Mouse (Mus musculus): Measurements from ENCODE around the gene Praf2.
A peak's percentile ranks its signal among the peaks of the same experiment; 100 is the strongest.

Gene Praf2

DNA sequence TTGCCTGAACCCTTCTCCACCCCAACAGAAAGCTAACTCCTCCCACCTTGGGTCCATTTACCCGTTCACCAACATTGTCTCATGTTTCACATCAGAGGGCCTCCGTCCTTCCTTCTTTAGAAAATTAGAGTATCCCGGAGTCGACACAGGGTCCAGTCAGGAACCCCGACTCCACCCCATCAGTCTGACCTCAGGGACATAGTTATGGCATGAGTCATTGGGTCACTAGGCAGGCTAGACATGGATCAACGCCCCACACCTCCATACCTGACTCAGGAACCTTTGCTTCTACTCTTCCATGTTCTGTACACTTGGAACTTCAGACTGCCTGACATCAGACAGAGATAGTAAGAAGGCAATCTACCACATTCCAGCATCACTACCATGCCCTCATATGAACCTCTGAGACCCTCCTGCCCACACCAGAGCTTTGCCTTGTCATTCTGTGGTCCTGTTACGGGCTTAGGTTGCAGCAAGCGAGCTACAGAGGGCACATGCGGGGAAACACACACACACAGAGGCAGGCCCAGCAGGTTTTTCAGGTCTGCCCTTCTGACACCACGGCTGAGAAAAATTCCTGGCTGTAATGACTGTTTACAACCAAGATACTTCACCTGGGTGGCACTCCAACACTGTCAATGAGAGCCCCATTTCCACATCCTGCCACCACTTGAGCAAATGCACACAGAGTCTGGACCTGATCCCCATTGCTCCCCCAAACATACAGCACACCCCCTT lies 12.0 kb downstream of the Praf2 start:
- DNase-seq, result no peak

GRCm38 (mm10) chrX:7741103-7741502 lies 12.9 kb downstream of the Praf2 start:
- DNase-seq, result no peak

GRCm38 (mm10) chrX:7743470-7743869 lies 15.2 kb downstream of the Praf2 start:
- DNase-seq, result no peak

DNA sequence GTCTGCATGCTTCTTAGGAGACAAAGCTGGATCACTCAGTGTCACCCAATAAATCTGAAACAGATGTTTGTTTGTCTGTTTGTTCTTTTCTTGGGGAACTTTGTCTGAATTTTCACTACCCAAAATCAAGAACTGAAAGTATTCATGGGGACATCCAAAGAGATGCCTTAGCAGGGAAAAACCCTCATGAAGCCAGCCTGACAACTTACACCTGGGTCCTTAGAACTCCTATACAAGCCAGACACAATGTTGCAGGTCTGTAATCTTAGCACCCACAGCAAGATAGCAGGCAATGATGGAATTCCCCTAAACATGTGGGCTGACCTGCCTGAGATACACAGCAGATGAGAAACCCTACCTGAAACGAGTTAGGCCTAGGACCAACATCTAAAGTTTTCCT lies 16.7 kb downstream of the Praf2 start:
- DNase-seq, result no peak

GRCm38 (mm10) chrX:7745429-7745828 lies 17.2 kb downstream of the Praf2 start:
- no peak for DNase-seq

GRCm38 (mm10) chrX:7750432-7751116 lies 22.3 kb downstream of the Praf2 start, which contains the start of gene Ccdc120:
Ccdc120 (minus strand) TSS chrX:7750905.
- DNase-seq, result peak; percentile 48

DNA sequence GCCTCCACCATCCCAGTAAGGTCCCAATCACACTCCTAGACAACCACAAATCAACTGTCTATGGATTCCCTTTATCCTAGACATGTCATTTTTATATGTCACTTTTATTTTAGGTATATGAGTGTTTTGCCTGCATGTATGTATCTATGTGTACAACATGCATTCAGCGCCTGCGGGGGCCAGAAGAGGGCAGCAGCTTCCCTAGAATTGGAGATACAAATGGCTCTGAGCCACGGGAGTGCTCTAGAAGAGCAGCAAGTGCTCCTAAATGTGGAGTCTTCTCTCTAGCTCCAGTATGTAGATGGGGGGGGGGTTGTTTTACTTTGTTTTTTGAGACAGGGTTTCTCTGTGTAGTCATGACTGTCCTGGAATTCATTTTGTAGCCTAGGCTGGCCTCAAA lies 25.4 kb downstream of the Praf2 start:
- DNase-seq, result peak; percentile 44

DNA sequence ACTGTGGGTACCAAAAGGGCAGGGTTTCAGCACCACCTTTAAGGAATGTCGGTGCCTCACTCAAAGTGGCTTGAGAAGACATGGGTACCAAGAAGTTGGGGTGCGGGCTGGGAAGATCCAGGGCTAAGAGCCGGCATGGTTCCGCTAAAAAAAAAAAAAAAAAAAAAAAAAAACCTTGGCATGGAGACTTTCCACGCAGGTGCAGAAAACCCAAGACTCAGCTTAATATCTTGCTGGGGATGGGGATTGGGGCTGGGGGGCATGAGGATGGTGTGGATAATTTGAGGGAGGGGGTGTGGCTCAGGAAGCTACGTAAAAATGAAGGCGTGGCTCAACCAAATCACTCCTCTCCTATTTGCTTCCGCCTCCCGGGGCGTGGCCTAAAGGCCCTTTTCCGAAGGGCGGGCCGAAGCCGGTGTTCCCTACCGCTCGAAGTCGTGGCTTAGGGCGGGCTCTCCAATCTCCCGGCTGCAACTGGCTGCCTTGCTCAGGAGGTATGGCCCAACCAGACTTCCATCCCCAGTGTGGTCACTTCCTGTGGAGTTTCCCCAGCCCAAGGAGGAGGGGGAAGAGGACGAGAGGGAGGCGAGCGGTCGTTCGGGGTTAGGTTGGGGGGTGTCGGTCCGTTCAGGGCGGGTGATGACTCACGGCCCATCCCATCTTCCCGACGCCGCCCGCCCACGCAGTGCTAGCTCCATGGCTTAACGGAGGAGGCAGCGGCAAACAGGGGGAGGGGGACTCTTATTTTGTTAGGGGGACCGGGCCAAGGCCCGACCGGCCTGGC lies 34.1 kb downstream of the Praf2 start, which contains the start of gene Tfe3:
TSS of gene Tfe3 (plus strand) at position 424 of the 784 bp plus-strand sequence.
- peak; percentile 81 for DNase-seq

- DNase-seq, result no peak
Observed at GRCm38 (mm10) chrX:7762921-7763197, 34.6 kb downstream of the Praf2 start.

GRCm38 (mm10) chrX:7763631-7764393 lies 35.6 kb downstream of the Praf2 start:
- DNase-seq, result peak; percentile 9

DNA sequence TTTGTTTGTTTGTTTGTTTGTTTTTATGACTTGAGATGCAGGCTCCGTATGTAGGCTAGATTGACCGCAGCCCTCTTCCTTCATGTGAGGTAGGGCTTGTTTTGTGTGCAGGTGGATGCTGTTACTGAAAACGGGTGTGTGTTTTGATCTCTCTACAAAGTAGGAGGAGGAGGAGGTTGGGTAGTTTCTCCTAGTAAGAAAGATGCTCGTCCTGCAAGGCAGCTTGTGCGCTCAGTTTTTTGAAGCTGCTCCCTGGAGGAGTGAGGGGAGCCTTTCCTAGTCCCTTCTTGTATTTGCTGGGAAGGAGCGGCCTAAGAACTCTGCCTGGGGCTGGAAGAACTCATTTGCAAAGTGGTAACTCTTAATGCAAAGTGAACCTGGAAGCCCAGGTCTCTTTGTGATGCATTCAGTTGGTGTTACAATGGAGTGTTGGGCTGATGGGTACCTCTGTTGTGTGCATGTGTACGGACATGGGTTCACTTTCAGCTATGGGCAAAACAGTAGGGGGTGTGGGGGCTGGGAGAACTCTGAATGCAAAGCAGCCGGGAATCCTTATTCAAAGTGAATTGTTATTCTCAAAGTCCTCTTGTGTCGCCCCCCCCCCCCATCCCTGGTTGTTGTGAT lies 36.5 kb downstream of the Praf2 start:
- no peak for DNase-seq

GRCm38 (mm10) chrX:7765281-7765670 lies 37.0 kb downstream of the Praf2 start:
- DNase-seq, result no peak

- peak; percentile 28 for DNase-seq
Observed at GRCm38 (mm10) chrX:7765764-7766163, 37.5 kb downstream of the Praf2 start.

DNA sequence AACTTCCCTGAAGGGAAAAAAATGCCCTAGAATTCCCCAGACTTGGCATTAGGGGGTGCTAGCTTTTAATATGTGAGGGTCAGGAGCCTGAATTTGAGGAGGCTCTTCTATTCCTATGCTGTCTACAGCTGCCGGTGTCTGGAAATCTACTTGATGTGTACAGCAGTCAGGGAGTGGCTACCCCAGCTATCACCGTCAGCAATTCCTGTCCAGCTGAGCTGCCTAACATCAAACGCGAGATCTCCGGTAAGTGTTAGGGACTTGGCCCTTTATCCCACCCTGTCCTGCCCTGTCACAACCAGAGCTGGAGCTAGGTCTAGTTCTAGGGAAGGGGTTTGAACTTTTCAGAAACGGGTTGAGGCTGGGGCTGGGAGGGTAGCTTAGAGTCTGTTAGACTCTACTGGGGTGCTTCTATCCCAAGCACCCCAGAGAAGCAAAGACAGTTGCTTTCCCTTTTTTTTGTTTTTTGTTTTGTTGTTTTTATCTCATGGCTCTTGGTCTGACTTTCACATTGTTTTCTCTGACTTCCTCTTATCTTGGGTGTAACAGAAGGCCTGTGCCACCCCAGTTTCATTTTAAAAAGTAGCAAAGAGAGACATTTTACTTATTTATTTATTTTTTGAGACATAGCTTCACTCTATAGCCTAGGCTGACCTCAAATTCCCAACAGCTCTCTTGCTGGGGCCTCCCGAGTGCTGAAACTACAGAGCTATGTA lies 41.2 kb downstream of the Praf2 start:
- no peak for DNase-seq

GRCm38 (mm10) chrX:7772766-7773165 lies 44.5 kb downstream of the Praf2 start:
- peak; percentile 52 for DNase-seq

- DNase-seq, result no peak
Observed at GRCm38 (mm10) chrX:7775501-7776205, 47.4 kb downstream of the Praf2 start.

- DNase-seq, result peak; percentile 69
Observed at GRCm38 (mm10) chrX:7776329-7777082, 48.3 kb downstream of the Praf2 start.

DNA sequence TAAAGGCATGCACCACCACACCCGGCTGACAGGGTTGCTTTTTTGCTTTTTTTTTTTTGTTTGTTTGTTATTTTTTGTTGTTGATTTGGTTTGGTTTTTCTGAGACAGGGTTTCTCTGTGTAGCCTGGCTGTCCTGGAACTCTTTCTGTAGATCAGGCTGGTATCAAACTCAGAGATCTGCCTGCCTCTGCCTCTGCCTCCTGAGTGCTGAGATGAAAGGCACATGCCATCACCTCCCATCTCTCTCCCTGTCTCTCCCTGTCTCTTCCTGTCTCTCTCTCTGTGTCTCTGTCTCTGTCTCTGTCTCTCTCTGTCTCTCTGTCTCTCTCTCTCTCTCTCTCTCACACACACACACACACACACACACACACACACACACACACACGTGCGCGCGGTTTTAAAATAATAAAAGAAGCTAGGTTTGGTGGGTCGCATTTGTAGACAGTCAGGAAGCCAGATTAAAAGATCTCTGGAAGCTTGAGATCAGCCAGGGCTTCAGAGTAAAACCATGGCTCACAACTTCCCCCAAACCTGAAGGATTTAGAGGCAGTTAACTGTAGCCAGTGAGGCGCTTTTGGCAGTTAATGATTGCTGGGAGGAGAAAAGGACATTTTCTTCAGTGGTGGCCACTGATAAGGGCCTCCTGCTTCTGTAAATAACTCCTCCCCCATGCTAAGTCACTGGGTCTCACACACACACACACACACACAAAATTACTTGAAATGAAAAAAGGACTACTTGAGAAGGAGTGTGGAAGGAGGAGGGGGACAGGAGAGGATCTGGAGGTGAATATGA lies 50.4 kb downstream of the Praf2 start:
- DNase-seq, result no peak

DNA sequence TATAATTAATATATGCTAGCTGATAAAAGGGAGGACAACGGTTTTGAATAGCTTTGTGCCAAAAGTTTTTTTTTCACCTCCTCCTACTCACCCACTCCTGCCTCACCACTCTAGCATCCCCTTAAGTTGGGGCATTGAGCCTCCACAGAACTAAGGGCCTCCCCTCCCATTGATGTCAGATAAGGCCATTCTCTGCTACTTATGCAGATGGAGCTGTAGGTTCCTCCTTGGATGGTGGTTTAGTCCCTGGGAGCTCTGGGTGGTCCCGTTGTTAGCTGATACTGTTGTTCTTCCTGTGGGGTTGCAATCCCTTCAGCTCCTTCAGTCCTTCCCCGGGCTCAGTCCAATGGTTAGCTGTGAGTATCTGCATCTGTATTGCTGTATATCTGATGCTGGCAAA lies 51.1 kb downstream of the Praf2 start:
- DNase-seq, result no peak
